Mouse (Mus musculus): ENCODE results near the gene Zfyve1. TPM values are rescaled to one million over a fixed set of nuclear protein-coding genes. Genes with fewer than 3 reads are reported as not detected.

Gene Zfyve1
- polyA plus RNA-seq, 2 experiments from 2014 or later, result 10.5 to 19.8 TPM

DNA sequence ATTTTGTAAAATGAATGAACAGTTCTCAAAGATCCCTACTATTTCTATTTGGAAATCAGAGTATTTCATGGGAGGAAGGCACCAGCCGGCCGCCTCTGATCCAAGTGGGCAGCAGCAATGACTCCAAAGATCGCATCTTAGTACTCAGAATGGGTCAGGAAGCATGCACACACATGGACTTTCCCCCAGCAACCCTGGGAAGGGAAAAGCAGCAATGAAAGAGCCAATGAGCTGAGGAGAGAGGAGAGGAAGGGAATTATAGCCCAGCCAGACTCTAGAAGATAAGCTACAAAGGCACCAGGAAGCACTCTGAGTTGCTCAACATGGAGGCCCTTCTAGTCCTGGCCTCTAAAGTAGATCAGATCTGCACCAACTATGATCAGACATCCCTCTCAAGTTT lies 16.7 kb downstream of the Zfyve1 start:
- ATAC-seq, result no peak

DNA sequence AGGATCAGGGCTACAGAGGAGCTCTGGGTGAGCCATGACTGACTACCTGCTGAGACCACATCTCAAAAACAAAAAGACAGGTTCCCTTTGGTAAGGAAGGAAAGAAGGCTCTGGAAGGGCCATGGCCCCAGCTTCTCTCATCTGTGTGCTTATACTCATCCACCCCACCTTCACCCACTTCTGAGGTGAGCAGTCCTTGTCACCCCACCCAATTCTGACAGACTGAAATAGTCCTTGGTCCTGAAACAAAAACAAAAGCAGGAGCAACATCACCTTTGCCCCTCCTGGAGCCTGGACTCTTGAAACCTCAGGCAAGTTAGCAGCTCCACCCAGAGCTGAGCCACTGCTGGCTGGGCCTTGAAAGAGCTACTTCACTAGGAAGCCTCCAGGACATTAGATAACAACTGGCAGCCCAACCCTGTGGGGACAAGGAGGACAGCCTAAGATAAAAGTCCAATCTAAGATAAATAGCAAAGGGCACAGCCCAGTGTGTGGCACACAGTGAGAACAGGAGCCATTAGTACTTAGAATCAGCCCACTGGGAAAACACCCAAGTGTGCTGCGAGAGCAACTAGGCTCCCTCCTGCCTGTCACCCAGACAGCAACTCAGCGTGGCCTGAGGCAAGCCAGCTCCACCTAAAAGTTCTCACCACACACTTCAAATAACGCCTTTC lies 18.0 kb downstream of the Zfyve1 start:
- no peak for ATAC-seq

DNA sequence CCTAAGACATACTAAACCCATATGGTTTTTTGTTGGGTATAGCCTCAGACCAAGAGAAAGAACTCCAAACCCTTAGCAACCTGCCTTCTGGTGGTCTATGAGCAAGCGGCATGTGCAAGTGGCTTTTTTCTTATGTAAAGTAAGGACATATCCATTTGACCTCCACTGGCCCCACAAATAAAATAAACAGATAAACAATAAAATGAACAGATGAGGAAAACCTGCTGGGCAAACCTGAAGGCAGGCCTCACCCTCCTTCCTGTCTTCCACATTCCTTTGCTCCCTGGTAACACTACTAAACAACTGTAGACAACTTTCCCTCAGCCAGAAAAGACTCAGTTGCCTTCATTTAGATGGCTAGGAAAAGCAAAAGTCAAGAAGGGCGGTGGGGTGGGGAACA lies 18.7 kb downstream of the Zfyve1 start:
- ATAC-seq, result no peak

GRCm38 (mm10) chr12:83577445-83577844 lies 19.6 kb downstream of the Zfyve1 start:
- ATAC-seq, result no peak

GRCm38 (mm10) chr12:83572717-83573116 lies 24.3 kb downstream of the Zfyve1 start:
- no peak for ATAC-seq

DNA sequence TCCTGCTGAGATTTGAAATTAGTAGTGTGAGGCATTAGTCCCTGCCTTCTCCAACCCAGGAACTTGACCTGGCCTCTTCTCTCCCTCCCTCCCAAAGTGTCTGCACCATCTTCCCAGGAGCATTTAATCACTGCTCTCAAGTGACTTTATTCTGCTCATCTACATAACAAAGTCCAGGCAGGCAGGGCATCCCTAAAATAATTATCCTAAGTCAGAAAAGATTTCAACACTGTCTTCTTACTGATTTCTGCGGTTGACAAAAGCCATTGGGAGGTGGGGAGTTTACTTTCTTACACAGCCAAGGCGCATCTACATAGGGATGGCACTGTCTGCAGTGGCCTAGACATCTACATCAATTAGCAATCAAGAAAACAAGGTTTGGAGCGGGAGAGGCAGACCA lies 27.2 kb downstream of the Zfyve1 start:
- no peak for ATAC-seq

GRCm38 (mm10) chr12:83562589-83562988 lies 34.4 kb downstream of the Zfyve1 start:
- no peak for ATAC-seq

DNA sequence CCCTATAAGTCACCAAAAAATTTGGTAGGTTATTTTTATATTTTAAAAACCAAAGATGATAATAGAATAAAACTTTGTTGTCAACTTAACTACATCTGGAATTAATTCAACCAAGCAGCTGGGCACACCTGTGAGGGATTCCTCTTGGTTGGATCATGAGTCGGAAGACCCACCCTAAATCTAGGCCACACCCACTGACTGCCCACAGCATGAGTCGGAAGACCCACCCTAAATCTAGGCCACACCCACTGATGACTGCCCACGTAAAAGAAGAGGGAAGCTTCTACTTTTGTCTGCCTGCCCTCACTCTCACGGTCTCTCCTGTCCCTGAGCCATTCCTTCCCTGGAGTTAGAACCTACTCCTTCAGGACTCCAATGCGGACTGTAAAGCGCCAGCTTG lies 36.8 kb downstream of the Zfyve1 start:
- ATAC-seq, result no peak

DNA sequence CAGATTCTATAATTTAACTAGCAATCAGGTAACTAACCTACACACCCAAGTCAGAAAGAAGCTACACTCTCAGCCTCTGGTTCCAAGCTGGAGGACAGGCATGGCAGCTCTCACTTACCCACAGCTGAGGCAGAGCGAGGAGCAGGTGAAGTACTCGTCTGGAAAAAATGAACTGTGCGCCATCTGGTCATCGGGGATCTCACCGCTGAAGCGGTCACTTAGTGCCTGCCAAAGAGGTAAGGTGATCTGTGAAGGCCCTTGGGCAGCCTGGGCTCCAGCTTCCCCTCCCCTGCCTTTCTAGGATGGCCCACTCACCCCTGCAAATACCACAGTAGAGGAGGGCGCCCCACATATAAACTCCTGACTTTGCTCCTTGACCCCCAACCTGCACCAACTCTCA lies 38.5 kb downstream of the Zfyve1 start:
- no peak for ATAC-seq

GRCm38 (mm10) chr12:83555605-83556004 lies 41.4 kb downstream of the Zfyve1 start:
- no peak for ATAC-seq

- no peak for ATAC-seq
Observed at GRCm38 (mm10) chr12:83553816-83554215, 43.2 kb downstream of the Zfyve1 start.

GRCm38 (mm10) chr12:83551305-83551704 lies 45.7 kb downstream of the Zfyve1 start:
- ATAC-seq, result no peak

DNA sequence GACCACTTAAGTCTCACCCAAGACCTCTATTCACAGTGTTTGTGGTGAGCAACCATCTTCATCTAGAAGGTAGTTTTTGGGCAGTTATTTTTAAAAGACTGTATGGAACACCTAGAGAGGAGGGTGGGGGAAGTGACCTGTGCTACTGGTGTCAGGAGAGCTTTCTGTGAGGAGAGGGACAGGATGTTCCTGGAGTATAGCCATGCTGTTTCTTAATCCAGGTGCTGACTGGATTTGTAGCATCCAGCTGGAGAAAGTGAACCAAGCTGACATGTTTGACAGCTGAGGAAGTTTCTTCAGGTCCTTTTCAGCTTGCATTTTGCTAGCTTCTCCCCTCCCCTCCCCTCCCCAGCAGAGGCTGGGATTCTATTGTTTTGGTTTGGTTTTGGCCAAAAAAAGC lies 52.2 kb downstream of the Zfyve1 start:
- no peak for ATAC-seq

DNA sequence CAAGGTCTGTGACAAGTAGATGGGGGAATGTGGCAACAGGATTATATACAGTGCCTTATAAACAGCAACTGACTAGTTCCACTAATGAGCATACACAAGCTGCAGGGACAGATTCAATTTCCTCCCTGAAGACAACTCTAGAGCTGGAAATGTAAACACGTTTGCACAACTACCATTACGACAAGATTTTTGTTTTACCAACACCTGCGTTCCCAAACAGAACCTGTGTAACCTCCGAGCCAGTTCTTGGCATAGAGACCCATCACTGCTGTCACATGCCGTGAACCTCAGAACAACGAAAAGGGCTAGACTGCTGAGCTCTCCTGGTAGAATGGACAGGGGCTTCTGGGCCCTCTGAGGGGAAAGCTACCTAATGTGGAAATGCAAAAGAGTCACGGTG lies 53.0 kb downstream of the Zfyve1 start:
- ATAC-seq, result no peak

GRCm38 (mm10) chr12:83536039-83536438 lies 61.0 kb downstream of the Zfyve1 start:
- no peak for ATAC-seq

DNA sequence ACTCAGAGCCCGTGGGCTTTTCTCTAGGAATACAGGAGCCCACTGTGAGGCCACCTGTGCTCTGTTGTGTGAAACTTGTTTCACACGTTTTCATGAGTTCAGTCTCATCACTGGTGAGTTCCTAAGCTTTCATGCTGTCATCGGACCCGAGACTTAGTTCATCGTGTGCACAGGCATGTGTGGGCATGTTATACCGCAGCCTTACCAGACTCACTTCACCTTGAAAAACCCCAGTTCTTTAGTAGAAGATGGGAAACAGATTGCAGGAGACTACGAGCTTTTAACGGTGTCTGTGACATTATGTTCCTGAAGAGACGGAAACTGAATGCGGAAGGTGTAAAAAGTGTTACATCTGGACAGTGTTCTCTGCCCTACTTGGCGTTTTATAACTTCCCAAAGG lies 61.6 kb downstream of the Zfyve1 start:
- ATAC-seq, result no peak

- no peak for ATAC-seq
Observed at GRCm38 (mm10) chr12:83534190-83534589, 62.8 kb downstream of the Zfyve1 start.

DNA sequence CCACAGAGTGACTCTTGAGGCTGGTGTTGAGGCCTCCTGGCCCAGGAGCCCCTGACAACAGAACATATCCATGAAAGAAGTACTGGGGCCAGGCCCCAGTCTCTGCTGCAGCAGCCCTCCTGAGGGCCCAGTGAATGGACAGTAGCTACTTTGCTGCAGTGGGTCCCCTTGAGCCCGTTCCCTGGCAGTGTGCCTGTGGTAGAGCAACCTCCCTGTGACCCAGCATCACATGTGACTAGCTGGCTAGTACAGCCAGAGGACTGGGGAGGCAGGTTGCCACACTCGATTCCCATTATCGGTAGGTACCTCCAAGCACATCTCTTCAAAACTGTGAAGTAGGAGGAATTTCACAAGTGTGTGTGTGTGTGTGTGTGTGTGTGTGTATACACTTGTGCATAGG lies 64.1 kb downstream of the Zfyve1 start:
- no peak for ATAC-seq

GRCm38 (mm10) chr12:83531992-83532391 lies 65.0 kb downstream of the Zfyve1 start:
- ATAC-seq, result no peak

DNA sequence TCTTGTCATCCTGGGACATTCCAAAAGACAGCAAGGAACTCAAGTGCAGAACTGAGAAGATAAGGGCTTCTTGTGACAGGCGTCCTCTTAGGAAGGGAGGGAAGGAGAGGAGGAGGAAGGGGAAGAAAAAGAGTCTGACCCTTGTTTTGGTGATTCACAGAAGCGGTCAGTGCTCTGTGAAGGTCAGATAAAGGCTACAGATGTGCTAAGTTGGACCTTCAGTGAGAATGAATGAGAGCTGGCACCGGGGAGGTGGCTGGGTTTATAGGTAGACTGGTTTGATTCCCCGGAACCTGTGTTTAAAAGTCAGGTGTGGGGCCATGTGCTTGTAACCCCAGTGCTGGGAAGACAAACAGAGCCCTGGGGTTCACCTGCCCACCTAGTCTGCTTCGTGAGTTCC lies 68.4 kb downstream of the Zfyve1 start:
- ATAC-seq, result no peak

DNA sequence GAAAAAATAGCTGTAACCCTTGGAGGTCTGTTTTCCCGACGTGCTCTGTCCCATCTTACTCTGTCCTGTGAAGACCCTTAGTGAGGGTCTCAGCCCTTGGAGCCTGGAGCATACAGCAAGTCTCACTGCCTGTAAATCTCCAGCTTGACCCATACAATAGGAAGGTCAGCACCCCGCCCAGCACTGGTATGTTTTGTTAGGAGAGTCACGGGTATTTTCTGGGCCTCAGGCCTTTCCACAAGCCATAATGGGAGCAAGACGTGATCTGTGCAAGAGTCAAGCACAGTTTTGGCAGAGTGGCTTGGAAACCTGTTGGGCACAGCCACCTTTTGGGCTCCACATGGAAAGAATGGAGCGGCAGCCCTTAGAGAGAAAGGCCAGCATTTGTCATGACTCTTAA lies 69.2 kb downstream of the Zfyve1 start:
- no peak for ATAC-seq

DNA sequence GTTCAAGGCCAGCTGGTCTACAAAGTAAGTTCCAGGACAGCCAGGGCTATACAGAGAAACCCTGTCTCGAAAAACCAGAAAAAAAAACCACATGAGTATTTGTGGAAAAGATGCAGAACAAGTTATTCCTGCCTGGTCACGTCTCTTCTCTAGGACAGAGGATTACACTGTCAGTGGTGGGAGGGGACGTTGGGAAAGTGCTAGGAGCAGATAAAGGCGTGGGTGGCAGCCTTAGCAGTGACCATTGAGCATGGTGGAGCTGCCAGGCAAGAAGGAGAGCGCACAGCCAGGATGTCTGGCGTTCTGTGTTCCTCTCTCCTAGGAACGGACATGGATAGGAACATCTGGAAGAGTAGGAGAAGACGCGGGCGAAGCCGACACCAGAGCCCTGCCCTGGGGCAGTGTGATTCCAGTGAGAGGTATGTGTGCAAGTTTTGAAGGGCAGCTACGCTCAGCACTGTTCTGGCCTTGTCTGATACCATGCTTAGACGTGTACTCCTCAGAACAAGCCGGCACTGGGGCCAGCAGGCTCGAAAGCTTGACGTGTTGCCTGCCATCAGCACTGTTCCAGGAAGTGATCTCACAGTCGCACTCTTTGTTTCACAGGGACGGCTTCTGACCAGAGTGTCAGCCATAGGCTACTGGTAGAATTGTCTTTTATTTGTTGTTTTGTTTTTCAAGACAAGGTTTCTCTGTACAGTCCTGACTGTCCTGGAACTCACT lies 71.0 kb downstream of the Zfyve1 start:
- no peak for ATAC-seq

GRCm38 (mm10) chr12:83524329-83524728 lies 72.7 kb downstream of the Zfyve1 start:
- no peak for ATAC-seq

DNA sequence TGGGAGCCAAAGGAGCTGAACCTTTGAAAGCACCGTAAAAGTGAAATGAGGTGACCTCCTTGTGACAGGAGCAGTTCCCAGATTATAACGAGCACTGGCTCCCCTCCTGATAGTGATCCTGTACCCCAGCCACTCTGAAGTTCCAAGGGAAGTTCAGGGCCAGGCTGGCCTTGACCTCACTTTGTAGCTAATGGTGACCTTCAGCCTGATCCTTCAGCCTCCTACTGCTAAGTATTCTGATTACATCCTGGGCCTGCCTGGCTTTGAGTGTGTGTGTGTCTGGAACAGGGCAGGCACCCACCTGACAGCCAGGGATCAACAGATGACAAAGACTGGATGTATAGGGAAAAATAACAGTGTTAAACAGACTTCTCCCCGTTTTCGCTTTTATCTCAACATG lies 73.1 kb downstream of the Zfyve1 start:
- no peak for ATAC-seq

DNA sequence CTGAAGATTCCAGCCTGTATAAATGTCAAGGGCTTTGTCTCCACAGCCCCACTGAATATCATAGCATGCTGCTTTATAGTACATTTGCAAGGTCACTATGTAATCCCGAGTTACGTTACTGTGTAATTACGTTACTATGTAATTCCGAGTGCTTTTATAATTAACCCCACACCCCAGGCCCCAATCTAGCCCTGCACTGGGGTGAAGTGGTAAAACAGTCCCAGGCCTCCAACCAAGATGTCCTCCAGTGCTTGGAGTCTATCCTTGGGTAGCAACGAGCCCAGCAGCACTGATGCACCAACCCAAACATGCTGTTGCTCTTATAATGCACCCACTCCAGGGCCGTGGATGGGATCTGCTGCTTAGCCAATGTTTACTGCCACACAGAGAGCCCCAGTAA lies 74.0 kb downstream of the Zfyve1 start:
- no peak for ATAC-seq
